Mouse (Mus musculus) spleen, postnatal 4 days (tissue): ENCODE data around the gene Plekhf1.
A peak's percentile ranks its signal among the peaks of the same experiment; 100 is the strongest.

Experiments used
- DNase-seq, 2 experiments: peaks; one replicate each; pipeline ENCODE4 v3.0.0; 2022; ENCODE audit warnings: low spot score in 2 of 2

Gene Plekhf1

DNA sequence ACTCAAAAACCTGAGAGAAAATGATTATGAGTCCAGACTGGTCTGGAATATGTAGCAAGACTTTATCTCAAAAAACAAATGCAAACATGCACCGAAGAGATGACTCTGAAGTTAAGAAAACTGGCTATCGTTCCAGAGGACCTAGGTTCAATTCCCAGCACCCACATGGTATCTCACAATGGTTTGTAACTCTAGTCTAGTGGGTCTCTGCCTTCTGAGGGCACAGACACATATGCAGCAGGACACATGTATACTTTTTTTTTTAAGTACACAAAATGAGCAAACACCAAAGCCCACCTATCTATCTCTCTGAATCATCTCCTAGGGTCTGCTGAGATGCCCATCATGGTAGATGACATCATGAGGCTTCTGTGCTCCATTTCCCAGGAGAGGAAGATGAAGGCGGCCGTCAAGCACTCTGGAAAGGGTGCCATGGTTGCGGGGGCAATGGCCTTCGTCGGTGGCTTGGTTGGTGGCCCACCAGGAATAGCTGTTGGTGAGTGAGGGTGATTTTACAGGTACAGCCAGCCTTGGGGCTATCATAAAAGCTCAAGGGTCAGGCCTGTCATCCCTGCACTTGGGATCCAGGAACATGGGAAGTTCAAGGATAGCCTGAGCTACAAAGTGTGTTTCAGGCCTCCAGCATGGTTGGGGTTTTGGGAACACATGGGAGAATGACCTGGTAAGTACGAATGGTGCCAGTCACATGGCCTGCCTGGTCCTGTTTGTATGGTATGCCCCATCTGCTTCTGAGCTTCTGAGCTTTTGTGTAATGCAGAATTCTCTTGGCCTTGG lies 39.3 kb downstream of the Plekhf1 start:
- DNase-seq, result no peak

GRCm38 (mm10) chr7:38187796-38188195 lies 40.0 kb downstream of the Plekhf1 start:
- DNase-seq, result no peak

DNA sequence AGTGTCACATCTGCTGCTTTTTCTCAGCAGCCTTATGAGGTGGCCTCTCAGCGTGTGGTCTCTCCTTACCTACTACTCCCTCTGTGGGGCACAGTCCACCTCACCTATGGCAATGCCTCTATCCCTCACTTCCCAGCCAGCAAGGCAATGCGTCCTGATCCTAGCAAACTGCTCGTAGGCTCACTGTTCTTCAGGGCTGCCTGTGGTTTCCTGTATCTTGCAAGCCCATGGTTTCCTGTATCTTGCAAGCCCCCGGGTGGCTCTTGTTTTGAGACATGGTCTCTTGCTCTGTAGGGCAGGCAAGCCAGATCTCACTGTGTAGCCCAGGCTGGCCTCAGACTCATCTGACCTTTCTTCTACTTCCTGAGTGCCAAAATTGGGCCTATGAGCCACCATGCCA lies 41.0 kb downstream of the Plekhf1 start:
- peak in 1 of 2 experiments; percentile 34 for DNase-seq

- no peak for DNase-seq
Observed at GRCm38 (mm10) chr7:38184786-38185185, 43.0 kb downstream of the Plekhf1 start.

GRCm38 (mm10) chr7:38184418-38184745 lies 43.4 kb downstream of the Plekhf1 start:
- DNase-seq, result no peak

GRCm38 (mm10) chr7:38183709-38184417 lies 44.0 kb downstream of the Plekhf1 start:
- peak; percentile 79 to 90 for DNase-seq

DNA sequence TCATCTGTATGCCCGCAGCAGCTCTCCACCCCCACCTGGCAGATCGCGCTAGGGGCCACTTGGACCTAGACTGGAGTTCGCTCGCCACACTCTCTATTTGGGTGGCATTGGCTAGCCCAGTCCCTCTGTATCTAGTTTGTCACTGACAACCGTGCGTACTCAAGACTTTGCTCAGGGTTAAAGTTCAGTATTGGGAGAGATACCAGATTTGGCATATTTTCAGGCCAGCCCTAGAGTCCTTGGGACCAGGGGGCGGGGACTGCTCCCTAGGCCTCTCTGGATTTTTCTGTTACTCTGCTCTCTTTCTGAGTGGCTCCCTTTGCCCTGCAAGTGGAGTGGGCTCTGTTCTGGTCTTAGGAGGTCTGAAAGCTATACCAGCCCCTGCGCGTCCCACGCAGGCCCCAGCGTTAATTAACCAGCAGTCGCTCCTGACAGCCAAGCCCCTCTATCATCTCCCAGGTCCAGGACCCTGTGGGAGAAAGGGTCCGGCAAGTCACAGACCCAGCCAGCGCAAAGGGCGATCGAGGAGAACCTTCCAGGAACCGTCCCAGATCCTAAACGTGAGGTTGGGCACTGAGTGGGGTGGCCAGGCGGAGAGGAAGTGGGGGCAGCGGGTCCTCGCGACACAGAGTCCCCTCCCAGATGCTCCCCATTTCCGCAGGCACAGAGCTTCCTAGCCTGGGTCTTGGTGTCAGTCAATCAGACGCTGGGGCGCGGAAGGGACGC lies 44.7 kb downstream of the Plekhf1 start, which contains the start of gene 1600014C10Rik:
1600014C10Rik (plus strand) TSS at position 256 of the 726 bp plus-strand sequence.
- DNase-seq, result peak in 1 of 2 experiments; percentile 74

DNA sequence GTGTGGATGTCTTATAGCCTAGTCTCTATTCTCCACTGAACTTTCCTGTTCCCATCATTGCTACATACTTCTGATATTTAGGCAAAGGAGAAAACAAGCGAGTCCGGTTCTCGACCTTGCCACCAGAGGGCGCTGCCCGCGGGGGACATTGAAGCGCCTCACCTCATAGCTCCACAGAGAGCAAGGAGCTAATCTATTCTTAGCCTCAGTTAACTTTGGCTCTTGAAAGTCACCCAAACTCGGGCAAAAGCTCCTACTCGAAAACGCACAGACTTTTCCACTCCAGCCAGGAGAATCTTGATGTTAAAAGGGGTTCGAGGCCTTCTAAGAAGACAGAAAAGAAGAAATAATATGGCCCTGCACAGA lies 45.2 kb downstream of the Plekhf1 start:
- peak; percentile 79 to 94 for DNase-seq

DNA sequence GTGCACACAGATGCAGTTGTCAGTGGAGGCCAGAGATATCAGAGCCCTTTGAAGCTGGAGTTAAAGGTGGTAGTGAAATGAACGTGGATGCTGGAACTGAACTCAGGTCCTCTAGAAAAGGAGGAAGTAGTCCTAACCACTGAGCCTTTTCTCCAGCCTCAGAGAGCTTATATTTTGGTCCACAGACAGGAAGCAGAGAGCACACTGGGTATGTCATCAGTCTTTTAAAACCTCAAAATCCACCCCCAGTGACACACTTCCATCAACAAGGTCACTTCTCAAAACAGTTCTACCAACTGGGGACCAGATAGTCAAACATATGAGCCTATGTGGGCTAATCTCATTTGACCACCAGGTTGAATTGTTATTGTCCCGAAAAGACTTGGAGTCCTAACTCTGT lies 46.5 kb downstream of the Plekhf1 start:
- DNase-seq, result no peak

- no peak for DNase-seq
Observed at GRCm38 (mm10) chr7:38179896-38180295, 47.9 kb downstream of the Plekhf1 start.

DNA sequence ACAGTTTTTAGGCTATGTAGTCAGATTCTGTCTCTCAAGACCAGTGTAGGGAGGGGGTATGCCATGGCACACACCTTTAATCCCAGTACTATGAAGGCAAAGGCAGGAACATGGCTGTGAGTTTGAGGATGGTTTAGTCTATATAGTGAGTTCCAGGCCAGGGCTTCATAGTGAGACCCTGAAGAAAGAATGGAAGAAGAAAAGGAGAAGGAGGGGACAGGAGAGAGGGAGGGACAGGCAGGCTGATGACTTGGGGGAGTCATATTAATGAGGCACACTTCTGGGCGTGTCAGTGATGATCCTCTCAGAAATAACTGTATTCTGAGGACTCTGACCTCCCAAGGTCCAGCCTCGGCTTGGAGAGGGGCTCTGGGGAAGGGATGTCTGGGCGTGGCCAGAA lies 51.8 kb downstream of the Plekhf1 start:
- DNase-seq, result no peak

GRCm38 (mm10) chr7:38174321-38175148 lies 53.3 kb downstream of the Plekhf1 start:
- no peak for DNase-seq

DNA sequence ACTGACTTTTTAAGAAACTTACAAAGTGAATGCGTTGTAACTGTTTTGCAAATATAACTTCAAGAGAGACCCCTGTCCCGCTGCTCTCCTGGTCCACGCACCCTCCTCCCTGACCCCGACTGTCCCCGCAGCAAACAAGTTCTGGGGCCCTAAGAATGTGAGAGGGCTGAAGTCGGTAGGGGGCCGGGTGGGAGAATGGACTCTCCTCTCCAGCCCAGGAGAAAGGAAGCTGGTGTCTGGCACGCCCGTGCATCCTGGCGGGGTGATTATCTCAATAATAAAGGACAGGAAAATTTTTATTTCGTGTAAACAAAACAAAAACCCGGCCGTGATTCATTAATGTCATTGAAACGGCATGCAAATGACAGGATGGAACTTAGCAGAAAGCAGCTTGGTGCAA lies 53.9 kb downstream of the Plekhf1 start:
- DNase-seq, result no peak

DNA sequence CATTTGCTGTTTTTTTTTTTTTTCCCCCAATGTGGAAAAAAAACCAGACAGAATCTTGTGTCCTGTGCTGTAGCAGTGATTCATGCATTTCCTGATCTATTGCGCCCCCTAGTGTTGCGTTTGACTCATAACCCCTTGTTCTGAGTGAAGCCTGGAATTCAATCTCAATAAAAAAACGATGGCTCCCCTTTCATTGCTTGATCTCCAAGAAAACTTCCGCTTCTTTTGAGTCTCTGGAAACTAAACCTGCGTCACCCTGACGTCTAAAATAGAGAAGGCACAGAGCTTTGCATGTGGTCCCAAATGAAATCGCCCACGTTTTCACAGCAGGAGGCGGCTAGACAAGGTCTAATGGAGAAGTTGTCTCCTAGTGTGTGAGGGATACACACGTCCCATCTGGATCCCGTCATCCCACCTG lies 60.1 kb downstream of the Plekhf1 start:
- no peak for DNase-seq
